20 mouse cellular contexts compared by ENCODE assay signal in genomic region chr7:74531468-74532097, GRCm38 (mm10). TPM values are rescaled to one million over a fixed set of nuclear protein-coding genes. Genes with fewer than 3 reads are reported as not detected.
A peak's percentile ranks its signal among the peaks of the same experiment; 100 is the strongest.
DNase-seq lines count a peak whose midpoint lies in the region; ATAC-seq and TF ChIP-seq lines count a peak whose summit lies in the region.
"Had no signal": no experiment of that assay in that cellular context is flagged by ENCODE, and none has a peak within 500 bp of the region (broad histone marks: within the 10 kb centered on the region; RNA-seq: fewer than 3 reads in every experiment).

No protein-coding gene starts in this region.

- DNase-seq in heart, adult 11 months = peak; percentile 94
- DNase-seq in heart, postnatal 25 days (ENCODE audit: low spot score) = no peak
- DNase-seq in heart, postnatal 10 days = no peak
- no peak for DNase-seq in adrenal gland, postnatal 14 days
- DNase-seq in forebrain, postnatal 0 days = no peak
- DNase-seq: adrenal gland, postnatal 10 days; B cell, adult 2 months; cerebellum, adult 8-10 months; cerebellum, postnatal 14 days; gastrocnemius, postnatal 14 days; kidney, adult 11 months; kidney, adult 9 months had no signal

- H3K4me3 ChIP-seq in heart, embryonic 11.5 days (ENCODE audit: low read depth, low read length) = no peak overlapping the region
- H3K4me3 ChIP-seq in heart, embryonic 13.5 days = no peak overlapping the region
- H3K4me3 ChIP-seq in forebrain, postnatal 0 days (ENCODE audit: low read depth, low read length) = no peak overlapping the region
- H3K4me3 ChIP-seq: embryonic facial prominence, embryonic 12.5 days; forebrain, embryonic 12.5 days; hindbrain, embryonic 13.5 days had no signal

- H3K4me1 ChIP-seq in heart, embryonic 11.5 days (ENCODE audit: control insufficient read depth, insufficient read depth, low read length) = peaks cover 33% of the 10 kb centered on the region
- H3K4me1 ChIP-seq in heart, embryonic 13.5 days = peaks cover 47% of the 10 kb centered on the region
- no peaks in the 10 kb centered on the region for H3K4me1 ChIP-seq in forebrain, postnatal 0 days (ENCODE audit: insufficient read depth)
- H3K4me1 ChIP-seq: forebrain, embryonic 12.5 days had no signal

- no peak overlapping the region for H3K9ac ChIP-seq in heart, embryonic 11.5 days (ENCODE audit: low read depth, low read length)
- H3K9ac ChIP-seq in heart, embryonic 13.5 days = no peak overlapping the region
- H3K9ac ChIP-seq in forebrain, postnatal 0 days = no peak overlapping the region
- H3K9ac ChIP-seq: embryonic facial prominence, embryonic 12.5 days; forebrain, embryonic 12.5 days; hindbrain, embryonic 13.5 days had no signal

- ATAC-seq in heart, embryonic 11.5 days (replicated peaks; ENCODE audit: insufficient number of reproducible peaks, low FRiP score, low TSS enrichment) = peak; percentile 59; the same call in 1 of the 2 replicates
- no peak for ATAC-seq in heart, embryonic 13.5 days (ENCODE audit: extremely low read depth, insufficient number of reproducible peaks, low FRiP score, low TSS enrichment)
- ATAC-seq in forebrain, postnatal 0 days = no peak
- ATAC-seq: CD4-positive, CD25-positive, alpha-beta regulatory T cell, adult 4 months; forebrain, embryonic 16.5 days; hindbrain, postnatal 0 days had no signal

- no peaks in the 10 kb centered on the region for H3K9me3 ChIP-seq in heart, embryonic 11.5 days (replicated peaks; ENCODE audit: control insufficient read depth, low read length)
- H3K9me3 ChIP-seq in heart, embryonic 13.5 days = no peaks in the 10 kb centered on the region
- no peaks in the 10 kb centered on the region for H3K9me3 ChIP-seq in forebrain, postnatal 0 days (ENCODE audit: low read length)
- H3K9me3 ChIP-seq: embryonic facial prominence, embryonic 12.5 days; forebrain, embryonic 12.5 days; hindbrain, embryonic 13.5 days had no signal

- intact Hi-C loops in heart, postnatal 25 days (cut with DNase I) = no loop called here
- intact Hi-C loops in heart, postnatal 10 days (cut with DNase I) = no loop called here

- 32% methylated on average over 7 of the region's 7 CpGs for WGBS in heart, embryonic 11.5 days (ENCODE audit: insufficient replicate concordance)
- 36% methylated on average over 7 of the region's 7 CpGs for WGBS in heart, embryonic 13.5 days
- 89% methylated on average over 7 of the region's 7 CpGs for WGBS in forebrain, postnatal 0 days

- H3K4me2 ChIP-seq in heart, embryonic 11.5 days = no peak overlapping the region
- H3K4me2 ChIP-seq in heart, embryonic 13.5 days = no peak overlapping the region
- no peak overlapping the region for H3K4me2 ChIP-seq in forebrain, postnatal 0 days (ENCODE audit: low read depth)
- H3K4me2 ChIP-seq: embryonic facial prominence, embryonic 12.5 days; forebrain, embryonic 12.5 days; hindbrain, embryonic 13.5 days had no signal

- no peaks in the 10 kb centered on the region for H3K27me3 ChIP-seq in heart, embryonic 11.5 days (ENCODE audit: control insufficient read depth, insufficient read depth, low read length)
- no peaks in the 10 kb centered on the region for H3K27me3 ChIP-seq in heart, embryonic 13.5 days (replicated peaks)
- no peaks in the 10 kb centered on the region for H3K27me3 ChIP-seq in forebrain, postnatal 0 days (ENCODE audit: insufficient read depth, low read length)
- H3K27me3 ChIP-seq: embryonic facial prominence, embryonic 12.5 days; hindbrain, embryonic 13.5 days had no signal

- no peaks in the 10 kb centered on the region for H3K36me3 ChIP-seq in heart, embryonic 11.5 days (ENCODE audit: control insufficient read depth, insufficient read depth, low read length)
- H3K36me3 ChIP-seq in heart, embryonic 13.5 days = no peaks in the 10 kb centered on the region
- H3K36me3 ChIP-seq in forebrain, postnatal 0 days (ENCODE audit: insufficient read depth) = no peaks in the 10 kb centered on the region
- H3K36me3 ChIP-seq: embryonic facial prominence, embryonic 12.5 days; forebrain, embryonic 12.5 days; hindbrain, embryonic 13.5 days had no signal

- peak overlapping the region; percentile 31; the same call in 1 of the 2 replicates for H3K27ac ChIP-seq in heart, embryonic 11.5 days (ENCODE audit: low read depth, low read length)
- peak overlapping the region; percentile 36; the same call in 1 of the 2 replicates for H3K27ac ChIP-seq in heart, embryonic 13.5 days (replicated peaks)
- no peak overlapping the region for H3K27ac ChIP-seq in forebrain, postnatal 0 days (ENCODE audit: low read depth, low read length)
- H3K27ac ChIP-seq: embryonic facial prominence, embryonic 12.5 days; forebrain, embryonic 12.5 days; hindbrain, embryonic 13.5 days; hindbrain, postnatal 0 days had no signal

- no peak for TF ChIP-seq CTCF in forebrain, postnatal 0 days (IDR thresholded peaks at IDR 0.05; ENCODE audit: low read depth)

RNA-seq across cellular contexts. Expression of gene Slco3a1, which starts 23.0 kb away (rescaled TPM):
- 100 to 1,000 TPM in 1 of 2 experiments, 10 to 100 TPM in 1; 95.3 to 105 TPM for total RNA-seq in heart, postnatal 25 days (2021)
- polyA plus RNA-seq in heart, embryonic 11.5 days (2014; fragmentation: Nextera tagmentation; extraction: Ambion mirVana) = 22.6 and 22.7 TPM in 2 replicates
- 10 to 100 TPM; 49.2 to 58.1 TPM for total RNA-seq in heart, postnatal 10 days (2021)
- 19.5 and 22.5 TPM in 2 replicates for polyA plus RNA-seq in heart, embryonic 13.5 days (2015; fragmentation: Nextera tagmentation; extraction: Ambion mirVana)
- total RNA-seq in adrenal gland, postnatal 14 days (2021) = 20.8 and 26.1 TPM in 2 replicates
- 26.4 and 27.8 TPM in 2 replicates for total RNA-seq in forebrain, postnatal 0 days (2014; rRNA removed)
- 18.2 and 25.2 TPM in 2 replicates for polyA plus RNA-seq in forebrain, postnatal 0 days (2015; fragmentation: Nextera tagmentation; extraction: Ambion mirVana)
